ENCODE assay signal across 8 mouse cellular contexts in genomic region chr17:23790269-23791078, GRCm38 (mm10). TPM values are rescaled to one million over a fixed set of nuclear protein-coding genes. Genes with fewer than 3 reads are reported as not detected.
A peak's percentile ranks its signal among the peaks of the same experiment; 100 is the strongest.
DNase-seq lines count a peak whose midpoint lies in the region; ATAC-seq and TF ChIP-seq lines count a peak whose summit lies in the region.

Srrm2 (plus strand) TSS chr17:23790532.

- H3K4me1 ChIP-seq in G1E (ENCODE audit: insufficient read depth, low read depth, low read length): no peaks in the 10 kb centered on the region
- peaks cover 24% of the 10 kb centered on the region for H3K4me1 ChIP-seq in liver, embryonic 16.5 days (ENCODE audit: control insufficient read depth, low read depth, low read length)
- peaks cover 5% of the 10 kb centered on the region; the same call in 1 of the 2 replicates for H3K4me1 ChIP-seq in neural tube, embryonic 11.5 days (ENCODE audit: control insufficient read depth, insufficient read depth, low read length)

- peaks cover 44% of the 10 kb centered on the region for H3K27me3 ChIP-seq in G1E (ENCODE audit: insufficient read depth, low read length)
- peaks cover 2% of the 10 kb centered on the region; the same call in 1 of the 2 replicates for H3K27me3 ChIP-seq in liver, embryonic 16.5 days (ENCODE audit: control insufficient read depth, insufficient read depth, low read depth, low read length)
- H3K27me3 ChIP-seq in neural tube, embryonic 11.5 days (ENCODE audit: control insufficient read depth, insufficient read depth, low read length): no peaks in the 10 kb centered on the region

- WGBS in large intestine, adult 2 months: 5% methylated on average over 29 of the region's 29 CpGs
- WGBS in liver, embryonic 16.5 days (ENCODE audit: insufficient replicate concordance): 3% methylated on average over 29 of the region's 29 CpGs
- WGBS in neural tube, embryonic 11.5 days: 3% methylated on average over 29 of the region's 29 CpGs

- peak within 1 kb of the TSS; percentile 82 for H3K9ac ChIP-seq in liver, embryonic 16.5 days (ENCODE audit: low read depth, low read length)
- H3K9ac ChIP-seq in neural tube, embryonic 11.5 days (ENCODE audit: low read length): peak within 1 kb of the TSS; percentile 89

- no peak for DNase-seq in G1E (ENCODE audit: low spot score)
- peak; percentile 65 for DNase-seq in cerebellum, adult 8-10 months
- peak; percentile 73 for DNase-seq in forelimb bud, embryonic 11.5 days (ENCODE audit: low read depth, low spot score)
- DNase-seq in heart, postnatal 25 days (ENCODE audit: low spot score): no peak
- no peak for DNase-seq in large intestine, adult 2 months (ENCODE audit: low read depth, low spot score)
- DNase-seq in neural tube, embryonic 11.5 days (ENCODE audit: low spot score): peak; percentile 81
- DNase-seq in thymus, postnatal 0 days (ENCODE audit: low spot score): peak; percentile 37

- H3K4me2 ChIP-seq in liver, embryonic 16.5 days (ENCODE audit: low read depth, low read length): peak within 1 kb of the TSS; percentile 91
- H3K4me2 ChIP-seq in neural tube, embryonic 11.5 days (ENCODE audit: low read depth): peak within 1 kb of the TSS; percentile 73

- intact Hi-C loops in heart, postnatal 25 days (cut with DNase I): no loop called here

- no peak for TF ChIP-seq CTCF in G1E (IDR thresholded peaks at IDR 0.05; ENCODE audit: low read depth, low read length)

- no peaks in the 10 kb centered on the region for H3K36me3 ChIP-seq in G1E (replicated peaks)
- no peaks in the 10 kb centered on the region for H3K36me3 ChIP-seq in liver, embryonic 16.5 days (ENCODE audit: control insufficient read depth, insufficient read depth)
- H3K36me3 ChIP-seq in neural tube, embryonic 11.5 days (ENCODE audit: control insufficient read depth, insufficient read depth, low read length): no peaks in the 10 kb centered on the region

- no peak for ATAC-seq in G1E (ENCODE audit: extremely low read depth, insufficient number of reproducible peaks, low FRiP score, poor library complexity, severe bottlenecking)
- ATAC-seq in liver, embryonic 16.5 days (ENCODE audit: low read depth): peak; percentile 68
- ATAC-seq in neural tube, embryonic 11.5 days (ENCODE audit: insufficient read depth, low FRiP score, low TSS enrichment): peak; percentile 52

- no peaks in the 10 kb centered on the region for H3K9me3 ChIP-seq in G1E (replicated peaks)
- no peaks in the 10 kb centered on the region for H3K9me3 ChIP-seq in liver, embryonic 16.5 days (replicated peaks; ENCODE audit: control insufficient read depth, low read length)
- no peaks in the 10 kb centered on the region for H3K9me3 ChIP-seq in neural tube, embryonic 11.5 days (ENCODE audit: control insufficient read depth, low read length)

- H3K4me3 ChIP-seq in G1E (ENCODE audit: low read depth, low read length): no peak within 1 kb of the TSS
- H3K4me3 ChIP-seq in liver, embryonic 16.5 days (ENCODE audit: low read depth, low read length): peak within 1 kb of the TSS; percentile 70
- peak within 1 kb of the TSS; percentile 34 for H3K4me3 ChIP-seq in neural tube, embryonic 11.5 days (ENCODE audit: low read depth, low read length)

- peak within 1 kb of the TSS; percentile 41 for H3K27ac ChIP-seq in liver, embryonic 16.5 days (ENCODE audit: low read length)
- H3K27ac ChIP-seq in neural tube, embryonic 11.5 days (ENCODE audit: low read depth, low read length): peak within 1 kb of the TSS; percentile 86

RNA-seq across cellular contexts. Expression of gene Srrm2, which starts in this region (rescaled TPM):
- 1,039 and 1,150 TPM in 2 replicates for total RNA-seq in G1E (2014; fragmentation: Nextera tagmentation)
- total RNA-seq in G1E (2017): 66.6 and 86.7 TPM in 2 replicates
- polyA plus RNA-seq in G1E (2012): 141 and 329 TPM in 2 replicates
- total RNA-seq in heart, postnatal 25 days (2021): 100 to 1,000 TPM; 157 to 162 TPM
- 284 and 419 TPM in 2 replicates for polyA plus RNA-seq in large intestine, adult 2 months (2012; rRNA removed)
- polyA plus RNA-seq in liver, embryonic 16.5 days (2015; fragmentation: Nextera tagmentation; extraction: Ambion mirVana): 150 and 172 TPM in 2 replicates
- polyA plus RNA-seq in neural tube, embryonic 11.5 days (2014; fragmentation: Nextera tagmentation; extraction: Ambion mirVana): 399 and 408 TPM in 2 replicates
- polyA plus RNA-seq in thymus, postnatal 0 days (2015; fragmentation: Nextera tagmentation; extraction: Ambion mirVana): 318 and 508 TPM in 2 replicates

Comparison
In these comparisons a context has a peak if more than half of its experiments do, and no peak if none do; other contexts are left out.
1. DNase-seq: peak in cerebellum, adult 8-10 months (single experiment), forelimb bud, embryonic 11.5 days (single experiment), neural tube, embryonic 11.5 days (single experiment) and thymus, postnatal 0 days (single experiment); none in G1E (single experiment), heart, postnatal 25 days (single experiment) and large intestine, adult 2 months (single experiment).